Mouse (Mus musculus) MEL (cell line): ENCODE measurements around the gene Phf11b.

ENCODE experiments used
- CTCF ChIP-seq, 3 experiments: IDR thresholded peaks in 2 of 3; conservative IDR thresholded peaks in 1 of 3; 2 replicates each; pipeline ENCODE4 v1.5.1; 2011 to 2012; ENCODE audit warnings: low read length in 3 of 3, low read depth in 2 of 3, mild to moderate bottlenecking in 2 of 3, improper control_type of control experiment in 1 of 3, inconsistent platforms in 1 of 3, mixed read lengths in 1 of 3, moderate library complexity in 1 of 3; ENCODE audit not compliant: control insufficient read depth in 1 of 3, insufficient read depth in 1 of 3, poor library complexity in 1 of 3, severe bottlenecking in 1 of 3
- EP300 ChIP-seq, 2 experiments: IDR thresholded peaks; 2 replicates each; pipeline ENCODE4 v1.6.1; 2011; ENCODE audit warnings: improper control_type of control experiment in 2 of 2, low read length in 2 of 2, low read depth in 1 of 2, mild to moderate bottlenecking in 1 of 2
- GATA1 ChIP-seq: IDR thresholded peaks from 2 replicates; pipeline ENCODE4 v1.6.1; 2011; ENCODE audit warnings: low read depth, low read length, improper control_type of control experiment

DNA sequence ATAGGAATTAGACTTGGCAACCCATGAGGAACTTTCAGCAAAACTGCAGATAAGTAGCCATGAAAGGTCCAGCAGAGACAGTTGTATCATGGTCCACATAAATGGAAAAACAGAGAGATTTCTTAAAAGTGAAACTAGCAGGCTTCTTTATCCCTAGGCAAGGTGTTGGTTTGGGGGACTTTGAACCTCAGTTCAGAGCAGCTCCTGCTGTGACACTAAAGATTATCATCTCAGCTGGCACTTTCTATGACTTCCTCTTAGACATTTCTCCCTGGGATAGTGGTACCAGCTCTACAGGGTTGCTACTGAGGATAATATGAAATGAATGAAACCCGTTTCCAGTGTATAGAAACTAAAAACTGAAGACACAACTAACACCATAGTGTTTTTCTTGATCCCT is 48.4 kb upstream of the Phf11b start:
- no peak for TF ChIP-seq EP300 (IDR thresholded peaks at IDR 0.05; ENCODE audit: low read depth in 1 of 2, low read length in 2 of 2)
- TF ChIP-seq CTCF (IDR thresholded peaks at IDR 0.05 in 2 of 3, conservative IDR thresholded peaks at IDR 0.05 in 1 of 3; ENCODE audit: control insufficient read depth in 1 of 3, insufficient read depth in 1 of 3, low read depth in 2 of 3, low read length in 3 of 3, poor library complexity in 1 of 3, severe bottlenecking in 1 of 3): no peak
- no peak for TF ChIP-seq GATA1
